Mouse (Mus musculus) forebrain, embryonic 11.5 days (tissue): ENCODE data around the gene Cnmd. TPM values are rescaled to one million over a fixed set of nuclear protein-coding genes. Genes with fewer than 3 reads are reported as not detected.

Experiments used
- ATAC-seq: fragments of 200-750 bp; cut with Nextera tagmentation; replicated peaks from 2 replicates; pipeline ENCODE4 v1.8.0; 2017; ENCODE audit warnings: moderate TSS enrichment; ENCODE audit not compliant: low FRiP score
- DNase-seq: peaks from one replicate; pipeline ENCODE4 v3.0.0-alpha.2; 2017; ENCODE audit warnings: low spot score
- H3K27ac ChIP-seq: fragments of 300-500 bp; sonication (generic); 2 replicates; pipeline ENCODE4 v1.5.1; 2014; ENCODE audit warnings: low read depth, low read length
- H3K27me3 ChIP-seq: fragments of 300-500 bp; sonication (generic); 2 replicates; pipeline ENCODE4 v1.6.1; 2014; ENCODE audit warnings: mild to moderate bottlenecking, low read length, mixed read lengths; ENCODE audit not compliant: control insufficient read depth, insufficient read depth
- H3K36me3 ChIP-seq: fragments of 300-500 bp; sonication (generic); 2 replicates; pipeline ENCODE4 v1.6.1; 2014; ENCODE audit warnings: mild to moderate bottlenecking, low read length, moderate library complexity, mixed read lengths; ENCODE audit not compliant: control insufficient read depth, insufficient read depth
- H3K4me1 ChIP-seq: fragments of 300-500 bp; sonication (generic); replicated peaks from 2 replicates; pipeline ENCODE4 v1.6.1; 2014; ENCODE audit warnings: low read length, mixed read lengths; ENCODE audit not compliant: control insufficient read depth, insufficient read depth
- H3K4me2 ChIP-seq: fragments of 300-500 bp; sonication (generic); 2 replicates; pipeline ENCODE4 v1.6.1; 2014; ENCODE audit warnings: low read depth, mild to moderate bottlenecking, low read length, moderate library complexity, mixed read lengths; ENCODE audit not compliant: severe bottlenecking
- H3K4me3 ChIP-seq: fragments of 300-500 bp; sonication (generic); 2 replicates; pipeline ENCODE4 v1.5.1; 2014; ENCODE audit warnings: low read depth, low read length
- H3K9ac ChIP-seq: fragments of 300-500 bp; sonication (generic); 2 replicates; pipeline ENCODE4 v1.6.1; 2014; ENCODE audit warnings: low read length
- H3K9me3 ChIP-seq: fragments of 300-500 bp; sonication (generic); 2 replicates; pipeline ENCODE4 v1.6.1; 2016; ENCODE audit warnings: low read length, mixed read lengths; ENCODE audit not compliant: control insufficient read depth
- WGBS: fragments of 180-500 bp; shearing (Covaris S2); extraction: QIAGEN DNeasy Blood & Tissue Kit; methylation state at CpG from one replicate; pipeline ENCODE4 v1.1.7; 2014; 5-methylcytosine and 5-hydroxymethylcytosine counted together
- polyA plus RNA-seq: library from polyadenylated mRNA; unstranded; fragments of >200 nt; fragmentation: Nextera tagmentation; extraction: Ambion mirVana; gene quantifications from 2 replicates; pipeline ENCODE4 v1.2.1, GENCODE M21; 2014

The Cnmd gene
- polyA plus RNA-seq, 1 experiment from 2014 or later = 3.4 TPM

DNA sequence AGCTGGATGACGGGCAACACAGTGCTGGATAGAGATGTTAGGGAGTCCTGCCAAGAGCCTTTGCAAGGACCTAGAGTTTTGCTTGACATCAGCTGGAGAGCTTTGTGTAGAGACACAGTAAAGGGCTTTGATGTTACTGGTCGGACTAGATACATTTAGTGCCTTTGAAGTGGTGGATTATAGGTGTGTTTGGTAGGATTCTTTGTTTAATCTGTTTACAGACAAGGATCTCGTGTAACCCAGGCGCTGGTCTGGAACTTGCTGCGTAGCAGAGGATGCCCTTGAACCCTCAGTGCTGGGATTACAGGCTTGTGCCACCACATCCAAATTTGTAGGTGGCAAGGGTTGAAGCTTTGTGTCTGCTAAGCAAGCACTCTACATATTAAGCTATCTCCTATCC lies 67.9 kb downstream of the Cnmd start:
- Histone ChIP-seq H3K27ac (no peak overlapping the region), H3K4me1 (no peaks in the 10 kb centered on the region), H3K9ac (no peak overlapping the region), H3K27me3 (no peaks in the 10 kb centered on the region), H3K9me3 (no peaks in the 10 kb centered on the region), H3K36me3 (no peaks in the 10 kb centered on the region; the same call in none of the 2 replicates), H3K4me3 (no peak overlapping the region), H3K4me2 (no peak overlapping the region)
- WGBS = 88% methylated on average over 5 of the region's 5 CpGs
- DNase-seq (no peak), ATAC-seq (no peak)

DNA sequence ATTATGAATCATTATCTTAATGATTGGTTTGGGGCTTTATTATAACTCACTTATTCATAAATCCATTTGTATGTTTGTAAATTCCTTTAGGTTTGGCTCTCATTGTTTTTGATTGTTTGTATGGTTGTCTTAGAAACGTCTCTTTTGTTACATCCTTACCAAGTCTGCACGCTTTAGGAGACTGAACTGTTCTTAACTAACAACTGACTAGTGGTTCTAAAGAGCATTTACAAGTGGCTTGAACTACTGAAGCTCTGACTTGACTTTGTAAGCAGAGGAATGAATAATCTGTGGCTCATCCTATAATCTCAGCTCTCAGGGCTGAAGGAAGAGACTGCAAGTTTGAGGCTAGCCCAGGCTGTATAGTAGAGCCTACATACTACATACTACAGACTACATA lies 70.4 kb downstream of the Cnmd start:
- Histone ChIP-seq H3K4me3 (no peak overlapping the region), H3K36me3 (no peaks in the 10 kb centered on the region; the same call in 1 of the 2 replicates), H3K9me3 (no peaks in the 10 kb centered on the region), H3K4me1 (peaks cover 7% of the 10 kb centered on the region; the same call in 1 of the 2 replicates), H3K27me3 (no peaks in the 10 kb centered on the region), H3K4me2 (no peak overlapping the region), H3K9ac (no peak overlapping the region), H3K27ac (no peak overlapping the region)
- DNase-seq (no peak), ATAC-seq (no peak)
- WGBS = 94% methylated on average over 2 of the region's 2 CpGs

DNA sequence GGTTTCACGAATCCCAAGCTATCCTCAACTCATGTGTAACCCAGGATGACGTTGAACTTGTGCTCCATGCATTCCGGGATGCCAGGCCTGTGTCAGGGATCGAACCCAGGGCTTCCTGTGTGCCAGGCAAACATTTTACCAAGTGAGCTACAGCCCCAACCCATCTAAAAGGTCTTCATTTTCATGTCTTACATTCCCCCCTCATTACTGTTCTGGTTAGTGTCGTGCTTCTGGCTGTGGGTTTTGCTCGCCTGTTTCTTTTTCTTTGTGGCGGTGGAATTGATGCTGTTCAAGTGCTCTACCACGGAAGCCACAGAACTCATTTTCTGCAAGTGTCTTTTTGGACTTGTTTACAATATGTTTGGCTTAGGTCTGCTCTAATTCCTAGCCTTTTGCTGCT lies 71.1 kb downstream of the Cnmd start:
- Histone ChIP-seq H3K4me3 (no peak overlapping the region), H3K36me3 (no peaks in the 10 kb centered on the region; the same call in 1 of the 2 replicates), H3K27me3 (no peaks in the 10 kb centered on the region), H3K9ac (no peak overlapping the region), H3K9me3 (no peaks in the 10 kb centered on the region), H3K4me1 (peaks cover 7% of the 10 kb centered on the region; the same call in 1 of the 2 replicates), H3K4me2 (no peak overlapping the region), H3K27ac (no peak overlapping the region)
- DNase-seq = no peak
- ATAC-seq = no peak
- WGBS = 91% methylated on average over 8 of the region's 8 CpGs

DNA sequence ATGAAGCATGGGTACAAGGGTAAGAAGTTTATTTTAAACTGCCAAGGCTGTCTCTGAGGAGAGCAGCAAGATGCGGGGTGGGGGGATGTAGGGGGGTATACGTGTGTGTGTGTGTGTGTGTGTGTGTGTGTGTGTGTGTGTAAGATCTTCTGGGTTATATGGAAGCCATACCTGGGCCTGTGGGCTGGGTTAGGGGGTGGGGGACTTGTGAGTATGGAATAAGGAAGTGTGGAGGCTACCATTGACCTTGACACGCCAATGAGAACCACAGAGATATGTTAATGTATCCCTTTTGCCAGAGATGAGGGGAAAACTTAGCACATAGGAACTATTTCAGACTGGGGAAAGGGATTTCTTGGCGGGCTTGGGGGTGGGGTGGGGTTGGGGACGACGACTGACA lies 72.6 kb downstream of the Cnmd start:
- Histone ChIP-seq H3K4me2 (no peak overlapping the region), H3K36me3 (no peaks in the 10 kb centered on the region), H3K9ac (no peak overlapping the region), H3K27ac (no peak overlapping the region), H3K27me3 (no peaks in the 10 kb centered on the region), H3K9me3 (no peaks in the 10 kb centered on the region), H3K4me3 (no peak overlapping the region), H3K4me1 (peaks cover 7% of the 10 kb centered on the region; the same call in 1 of the 2 replicates)
- 86% methylated on average over 6 of the region's 6 CpGs for WGBS
- DNase-seq = no peak
- no peak for ATAC-seq

DNA sequence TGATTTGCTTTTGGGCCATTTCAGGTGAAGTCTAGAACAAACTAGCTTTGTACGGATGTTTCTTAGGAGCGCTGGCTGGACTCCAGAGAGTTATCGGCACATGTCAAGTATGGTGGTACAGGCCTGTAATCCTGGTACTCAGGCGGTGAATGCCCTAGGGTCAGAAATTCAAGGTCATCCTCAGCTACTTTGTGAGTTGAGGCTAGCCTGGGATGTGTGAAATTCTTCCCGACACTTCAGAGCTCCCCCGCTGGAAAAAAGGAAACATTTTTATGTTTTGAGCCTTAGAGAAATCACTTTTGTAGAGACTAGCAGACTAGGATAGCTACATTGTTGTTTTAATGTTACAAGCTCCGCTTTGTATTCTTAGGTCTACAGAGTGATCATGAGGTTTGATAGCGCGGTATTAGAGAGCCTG lies 73.4 kb downstream of the Cnmd start:
- H3K4me2 ChIP-seq = peak overlapping the region; percentile 58
- H3K4me1 ChIP-seq = peaks cover 7% of the 10 kb centered on the region; the same call in 1 of the 2 replicates
- 91% methylated on average over 9 of the region's 9 CpGs for WGBS
- no peak for ATAC-seq
- no peak overlapping the region for H3K27ac ChIP-seq
- peak overlapping the region; percentile 69; the same call in 1 of the 2 replicates for H3K9ac ChIP-seq
- no peaks in the 10 kb centered on the region for H3K9me3 ChIP-seq
- peak overlapping the region; percentile 68 for H3K4me3 ChIP-seq
- H3K36me3 ChIP-seq = no peaks in the 10 kb centered on the region
- H3K27me3 ChIP-seq = no peaks in the 10 kb centered on the region
- DNase-seq = no peak

DNA sequence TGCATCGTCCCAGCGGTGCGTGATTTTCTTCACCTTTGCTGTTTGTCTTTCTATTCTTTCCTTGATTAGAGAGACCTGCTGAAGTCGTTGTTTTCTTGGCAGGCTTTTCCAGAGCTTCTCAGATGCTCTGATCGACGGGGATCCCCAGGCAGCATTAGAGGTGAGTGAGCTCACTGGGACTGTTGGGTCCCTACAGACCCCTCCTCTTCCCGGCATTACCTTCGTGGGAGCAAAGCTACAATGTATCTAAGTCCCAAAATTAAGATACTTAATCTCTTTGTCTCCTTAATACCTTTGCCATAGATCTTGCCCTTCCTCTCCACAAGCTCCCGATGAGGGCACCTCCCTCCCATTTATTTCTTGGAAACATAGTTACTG lies 74.1 kb downstream of the Cnmd start:
- ATAC-seq (peak; percentile 56), DNase-seq (no peak)
- peak overlapping the region; percentile 82 for H3K27ac ChIP-seq
- H3K4me2 ChIP-seq = peak overlapping the region; percentile 58
- no peaks in the 10 kb centered on the region for H3K36me3 ChIP-seq
- peak overlapping the region; percentile 68 for H3K4me3 ChIP-seq
- peak overlapping the region; percentile 69 for H3K9ac ChIP-seq
- no peaks in the 10 kb centered on the region for H3K9me3 ChIP-seq
- peaks cover 7% of the 10 kb centered on the region; the same call in 1 of the 2 replicates for H3K4me1 ChIP-seq
- 2% methylated on average over 9 of the region's 9 CpGs for WGBS
- no peaks in the 10 kb centered on the region for H3K27me3 ChIP-seq

Other genes with a start within 250 kb of the Cnmd start
- gene Kbtbd7, start 235.7 kb downstream of the Cnmd start, polyA plus RNA-seq = 19.7 and 21.3 TPM in 2 replicates
- 7.9 and 8.1 TPM in 2 replicates for gene Kbtbd6, start 210.3 kb downstream of the Cnmd start, polyA plus RNA-seq
- gene Elf1, start 181.0 kb downstream of the Cnmd start, polyA plus RNA-seq = 7.5 and 7.6 TPM in 2 replicates
- 58.4 and 58.6 TPM in 2 replicates for gene Wbp4, start 180.7 kb downstream of the Cnmd start, polyA plus RNA-seq
- gene Sugt1, start 74.5 kb downstream of the Cnmd start, polyA plus RNA-seq = 149 and 150 TPM in 2 replicates
- gene Pcdh8, start 109.1 kb upstream of the Cnmd start, polyA plus RNA-seq = 11.4 and 13.7 TPM in 2 replicates